Mouse (Mus musculus): Measurements from ENCODE around the gene Exph5. TPM values are rescaled to one million over a fixed set of nuclear protein-coding genes. Genes with fewer than 3 reads are reported as not detected.

Exph5 gene
- polyA plus RNA-seq, 1 experiment from 2014 or later = 1.1 TPM

GRCm38 (mm10) chr9:53408953-53409361, 107.5 kb downstream of the Exph5 start:
- Histone ChIP-seq H3K27me3 (ENCODE audit: control insufficient read depth, insufficient read depth, low read length) (no peaks in the 10 kb centered on the region), H3K9ac (ENCODE audit: low read length) (no peak overlapping the region), H3K27ac (replicated peaks; ENCODE audit: low read depth, low read length) (no peak overlapping the region), H3K36me3 (ENCODE audit: control insufficient read depth, insufficient read depth, low read length) (no peaks in the 10 kb centered on the region), H3K4me2 (ENCODE audit: low read depth, severe bottlenecking) (no peak overlapping the region), H3K4me1 (ENCODE audit: control insufficient read depth, insufficient read depth, low read length) (peaks cover 3% of the 10 kb centered on the region; the same call in 1 of the 2 replicates), H3K9me3 (ENCODE audit: control insufficient read depth, low read length) (no peaks in the 10 kb centered on the region), H3K4me3 (ENCODE audit: low read depth, low read length) (no peak overlapping the region)
- DNase-seq (ENCODE audit: low spot score) (no peak), ATAC-seq (ENCODE audit: insufficient number of reproducible peaks, low FRiP score, low TSS enrichment, low read depth) (no peak)
- WGBS = 91% methylated on average over 2 of the region's 2 CpGs

GRCm38 (mm10) chr9:53409427-53409826, 108.0 kb downstream of the Exph5 start:
- 77% methylated on average over 3 of the region's 3 CpGs for WGBS
- Histone ChIP-seq H3K27me3 (ENCODE audit: control insufficient read depth, insufficient read depth, low read length) (no peaks in the 10 kb centered on the region), H3K27ac (replicated peaks; ENCODE audit: low read depth, low read length) (no peak overlapping the region), H3K9ac (ENCODE audit: low read length) (no peak overlapping the region), H3K36me3 (ENCODE audit: control insufficient read depth, insufficient read depth, low read length) (no peaks in the 10 kb centered on the region), H3K4me1 (ENCODE audit: control insufficient read depth, insufficient read depth, low read length) (peaks cover 3% of the 10 kb centered on the region; the same call in 1 of the 2 replicates), H3K4me2 (ENCODE audit: low read depth, severe bottlenecking) (no peak overlapping the region), H3K4me3 (ENCODE audit: low read depth, low read length) (no peak overlapping the region), H3K9me3 (ENCODE audit: control insufficient read depth, low read length) (no peaks in the 10 kb centered on the region)
- no peak for ATAC-seq (ENCODE audit: insufficient number of reproducible peaks, low FRiP score, low TSS enrichment, low read depth)
- no peak for DNase-seq (ENCODE audit: low spot score)

GRCm38 (mm10) chr9:53422133-53422896, 120.8 kb downstream of the Exph5 start:
- ATAC-seq (ENCODE audit: insufficient number of reproducible peaks, low FRiP score, low TSS enrichment, low read depth) (no peak), DNase-seq (ENCODE audit: low spot score) (no peak)
- 72% methylated on average over 9 of the region's 9 CpGs for WGBS
- Histone ChIP-seq H3K36me3 (ENCODE audit: control insufficient read depth, insufficient read depth, low read length) (no peaks in the 10 kb centered on the region), H3K4me3 (ENCODE audit: low read depth, low read length) (no peak overlapping the region), H3K27ac (replicated peaks; ENCODE audit: low read depth, low read length) (no peak overlapping the region), H3K4me2 (ENCODE audit: low read depth, severe bottlenecking) (no peak overlapping the region), H3K4me1 (ENCODE audit: control insufficient read depth, insufficient read depth, low read length) (no peaks in the 10 kb centered on the region), H3K27me3 (ENCODE audit: control insufficient read depth, insufficient read depth, low read length) (no peaks in the 10 kb centered on the region), H3K9me3 (ENCODE audit: control insufficient read depth, low read length) (no peaks in the 10 kb centered on the region), H3K9ac (ENCODE audit: low read length) (no peak overlapping the region)

GRCm38 (mm10) chr9:53426726-53427125, 125.3 kb downstream of the Exph5 start:
- H3K9ac ChIP-seq (ENCODE audit: low read length) = no peak overlapping the region
- WGBS = 89% methylated on average over 3 of the region's 3 CpGs

More at GRCm38 (mm10) chr9:53426726-53427125, 125.3 kb downstream of the Exph5 start:
- ATAC-seq (ENCODE audit: insufficient number of reproducible peaks, low FRiP score, low TSS enrichment, low read depth) (no peak), DNase-seq (ENCODE audit: low spot score) (no peak)
- Histone ChIP-seq H3K36me3 (ENCODE audit: control insufficient read depth, insufficient read depth, low read length) (no peaks in the 10 kb centered on the region), H3K9me3 (ENCODE audit: control insufficient read depth, low read length) (no peaks in the 10 kb centered on the region), H3K4me1 (ENCODE audit: control insufficient read depth, insufficient read depth, low read length) (no peaks in the 10 kb centered on the region), H3K27me3 (ENCODE audit: control insufficient read depth, insufficient read depth, low read length) (no peaks in the 10 kb centered on the region), H3K4me2 (ENCODE audit: low read depth, severe bottlenecking) (no peak overlapping the region), H3K27ac (replicated peaks; ENCODE audit: low read depth, low read length) (no peak overlapping the region), H3K4me3 (ENCODE audit: low read depth, low read length) (no peak overlapping the region)

Small RNA genes lying within 50 kb of the gene (microRNA-seq; reads per million reads assigned to microRNA genes)
- not detected for gene Mir130c

Other genes starting within 250 kb of the Exph5 start
- gene Ddx10, start 53.6 kb upstream of the Exph5 start, polyA plus RNA-seq (2014; fragmentation: Nextera tagmentation; extraction: Ambion mirVana) = 34.0 and 36.6 TPM in 2 replicates
- 9.0 and 11.7 TPM in 2 replicates for gene Kdelc2, start 82.4 kb downstream of the Exph5 start, polyA plus RNA-seq (2014; fragmentation: Nextera tagmentation; extraction: Ambion mirVana)
- gene 4930550C14Rik, start 100.7 kb downstream of the Exph5 start, polyA plus RNA-seq (2014; fragmentation: Nextera tagmentation; extraction: Ambion mirVana) = 0.51 and 0.57 TPM in 2 replicates
- gene Atm, start 235.1 kb downstream of the Exph5 start, polyA plus RNA-seq (2014; fragmentation: Nextera tagmentation; extraction: Ambion mirVana) = 17.1 and 17.7 TPM in 2 replicates
- 24.7 and 24.8 TPM in 2 replicates for gene Npat, start 235.4 kb downstream of the Exph5 start, polyA plus RNA-seq (2014; fragmentation: Nextera tagmentation; extraction: Ambion mirVana)